Mouse (Mus musculus) G1E-ER4 (cell line): Measurements from ENCODE around the gene Mfsd12. TPM values are rescaled to one million over a fixed set of nuclear protein-coding genes. Genes with fewer than 3 reads are reported as not detected.

Experiments
- GATA1 ChIP-seq: IDR thresholded peaks from one replicate; pipeline ENCODE4 v1.8.0; 2012; ENCODE audit warnings: low read length, inconsistent platforms
- polyA plus RNA-seq: library from polyadenylated mRNA; stranded (reverse); fragments of >175 nt; gene quantifications from 2 replicates; pipeline ENCODE4 v1.2.3, GENCODE M21; 2012

Mfsd12 gene
- polyA plus RNA-seq, 1 experiment: 39.2 TPM

GRCm38 (mm10) chr10:81409330-81409729, 52.0 kb downstream of the Mfsd12 start:
- no peak for TF ChIP-seq GATA1

- no peak for TF ChIP-seq GATA1
Measured at GRCm38 (mm10) chr10:81410350-81410749, 53.1 kb downstream of the Mfsd12 start.

GRCm38 (mm10) chr10:81410981-81411380, 53.7 kb downstream of the Mfsd12 start:
- TF ChIP-seq GATA1: no peak

- no peak for TF ChIP-seq GATA1
Measured at GRCm38 (mm10) chr10:81411471-81412400, 54.4 kb downstream of the Mfsd12 start.

- TF ChIP-seq GATA1: no peak
Measured at GRCm38 (mm10) chr10:81412586-81413309, 55.5 kb downstream of the Mfsd12 start.

- TF ChIP-seq GATA1: no peak
Measured at GRCm38 (mm10) chr10:81413310-81414261, 56.3 kb downstream of the Mfsd12 start.

GRCm38 (mm10) chr10:81414682-81415081, 57.4 kb downstream of the Mfsd12 start:
- no peak for TF ChIP-seq GATA1

GRCm38 (mm10) chr10:81415146-81415545, 57.9 kb downstream of the Mfsd12 start:
- no peak for TF ChIP-seq GATA1

Other genes with a start within 250 kb of the Mfsd12 start
- gene Zbtb7a, start 222.3 kb upstream of the Mfsd12 start, polyA plus RNA-seq: 103 and 129 TPM in 2 replicates
- 74.1 and 84.8 TPM in 2 replicates for gene Pias4, start 189.6 kb upstream of the Mfsd12 start, polyA plus RNA-seq
- 1,558 and 2,919 TPM in 2 replicates for gene Eef2, start 180.9 kb upstream of the Mfsd12 start, polyA plus RNA-seq
- 59.3 and 79.0 TPM in 2 replicates for gene Dapk3, start 174.5 kb upstream of the Mfsd12 start, polyA plus RNA-seq
- not detected in 2 replicates for gene 4930442H23Rik, start 173.6 kb upstream of the Mfsd12 start, polyA plus RNA-seq
- gene Nmrk2, start 155.4 kb upstream of the Mfsd12 start, polyA plus RNA-seq: not detected in 2 replicates
- gene Atcay, start 126.7 kb upstream of the Mfsd12 start, polyA plus RNA-seq: not detected in 2 replicates
- gene Zfr2, start 124.3 kb upstream of the Mfsd12 start, polyA plus RNA-seq: 0.66 and 0.84 TPM in 2 replicates
- gene Matk, start 104.6 kb upstream of the Mfsd12 start, polyA plus RNA-seq: not detected in 2 replicates
- gene Mrpl54, start 90.6 kb upstream of the Mfsd12 start, polyA plus RNA-seq: 633 and 674 TPM in 2 replicates
- 111 and 135 TPM in 2 replicates for gene Apba3, start 90.5 kb upstream of the Mfsd12 start, polyA plus RNA-seq
- gene Tjp3, start 65.9 kb upstream of the Mfsd12 start, polyA plus RNA-seq: 1.4 TPM in 2 replicates
- 139 and 210 TPM in 2 replicates for gene Pip5k1c, start 64.5 kb upstream of the Mfsd12 start, polyA plus RNA-seq
- gene Cactin, start 36.4 kb upstream of the Mfsd12 start, polyA plus RNA-seq: 74.5 and 82.9 TPM in 2 replicates
- not detected in 2 replicates for gene Tbxa2r, start 28.8 kb upstream of the Mfsd12 start, polyA plus RNA-seq
- not detected in 2 replicates for gene Gipc3, start 14.2 kb upstream of the Mfsd12 start, polyA plus RNA-seq
- 186 and 236 TPM in 2 replicates for gene Hmg20b, start 7.0 kb upstream of the Mfsd12 start, polyA plus RNA-seq
- gene 4930404N11Rik, start 8.3 kb downstream of the Mfsd12 start, polyA plus RNA-seq: 0.40 and 0.50 TPM in 2 replicates
- 99.0 and 111 TPM in 2 replicates for gene Fzr1, start 21.0 kb downstream of the Mfsd12 start, polyA plus RNA-seq
- 216 and 292 TPM in 2 replicates for gene Dohh, start 26.9 kb downstream of the Mfsd12 start, polyA plus RNA-seq
- gene Gm48551, start 27.0 kb downstream of the Mfsd12 start, polyA plus RNA-seq: 0.22 and 0.38 TPM in 2 replicates
- 7.0 and 10.7 TPM in 2 replicates for gene Gm48552, start 31.5 kb downstream of the Mfsd12 start, polyA plus RNA-seq
- gene Smim24, start 35.6 kb downstream of the Mfsd12 start, polyA plus RNA-seq: 0.68 and 0.69 TPM in 2 replicates
- gene Nfic, start 98.1 kb downstream of the Mfsd12 start, polyA plus RNA-seq: 29.3 and 37.9 TPM in 2 replicates
- 0.05 and 0.08 TPM in 2 replicates for gene Celf5, start 125.2 kb downstream of the Mfsd12 start, polyA plus RNA-seq
- 258 and 349 TPM in 2 replicates for gene Ncln, start 138.9 kb downstream of the Mfsd12 start, polyA plus RNA-seq
- gene S1pr4, start 142.6 kb downstream of the Mfsd12 start, polyA plus RNA-seq: 4.1 and 6.8 TPM in 2 replicates
- 38.8 and 47.3 TPM in 2 replicates for gene Gna15, start 166.7 kb downstream of the Mfsd12 start, polyA plus RNA-seq
- gene Gna11, start 187.7 kb downstream of the Mfsd12 start, polyA plus RNA-seq: 15.0 and 16.3 TPM in 2 replicates
- gene Aes, start 202.0 kb downstream of the Mfsd12 start, polyA plus RNA-seq: 1,803 and 2,150 TPM in 2 replicates
- 3.0 and 3.6 TPM in 2 replicates for gene Tle2, start 217.1 kb downstream of the Mfsd12 start, polyA plus RNA-seq
- 9.2 and 15.1 TPM in 2 replicates for gene Tle6, start 243.6 kb downstream of the Mfsd12 start, polyA plus RNA-seq
- 0.16 and 0.22 TPM in 2 replicates for gene BC025920, start 248.8 kb downstream of the Mfsd12 start, polyA plus RNA-seq